33 mouse cellular contexts compared by ENCODE assay signal in genomic region chr11:63059911-63060310, GRCm38 (mm10). TPM values are rescaled to one million over a fixed set of nuclear protein-coding genes. Genes with fewer than 3 reads are reported as not detected.
DNase-seq lines count a peak whose midpoint lies in the region; ATAC-seq and TF ChIP-seq lines count a peak whose summit lies in the region.
"Had no signal": no experiment of that assay in that cellular context is flagged by ENCODE, and none has a peak within 500 bp of the region (broad histone marks: within the 10 kb centered on the region; RNA-seq: fewer than 3 reads in every experiment).

No protein-coding gene starts in this region.

- no peaks in the 10 kb centered on the region for H3K27me3 ChIP-seq in MEL (ENCODE audit: control insufficient read depth in 1 of 2, insufficient read depth in 2 of 2, low read length in 2 of 2)
- H3K27me3 ChIP-seq: CH12.LX; intestine, embryonic 15.5 days had no signal

- H3K27ac ChIP-seq in MEL (ENCODE audit: control insufficient read depth, low read depth, low read length), result no peak overlapping the region
- H3K27ac ChIP-seq: forebrain, embryonic 10.5 days; gastrocnemius, adult 2 months; heart, adult 2 months; hindbrain, embryonic 10.5 days; hindbrain, embryonic 13.5 days; intestine, embryonic 15.5 days had no signal

- H3K36me3 ChIP-seq in MEL (ENCODE audit: control insufficient read depth in 1 of 2, insufficient read depth in 2 of 2, low read length in 2 of 2), result no peaks in the 10 kb centered on the region
- H3K36me3 ChIP-seq: forebrain, embryonic 10.5 days; G1E; hindbrain, embryonic 10.5 days; hindbrain, embryonic 13.5 days; intestine, embryonic 15.5 days had no signal

- peak; percentile 75 for DNase-seq in 416B (ENCODE audit: low read depth)
- peak; percentile 6 for DNase-seq in MEL (ENCODE audit: low read depth, low spot score)
- peak; percentile 10 for DNase-seq in c-Kit-positive CD71-negative TER-119-negative erythroid progenitor cells, embryonic 14.5 days (ENCODE audit: low read depth)
- DNase-seq in layer of hippocampus, postnatal 14 days (ENCODE audit: low spot score in 2 of 2), result no peak
- DNase-seq in retina, postnatal 1 day, result no peak
- DNase-seq in layer of hippocampus, adult 8-10 months (ENCODE audit: low spot score in 2 of 2), result no peak
- DNase-seq: adrenal gland, adult 2 months; adrenal gland, postnatal 14 days; cerebellum, adult 11-12 months; cerebellum, adult 8-10 months; cerebellum, postnatal 10 days; cerebellum, postnatal 36 days; forebrain, postnatal 0 days; gastrocnemius, adult 2 months; gastrocnemius, postnatal 14 days; heart, adult 2 months had no signal

- no peaks in the 10 kb centered on the region for H3K4me1 ChIP-seq in MEL (ENCODE audit: control insufficient read depth in 1 of 2, insufficient read depth in 2 of 2, low read length in 2 of 2)

- no peak for TF ChIP-seq POLR2A in MEL (IDR thresholded peaks at IDR 0.05; ENCODE audit: control insufficient read depth in 1 of 2, insufficient read depth in 1 of 2, low read depth in 1 of 2, low read length in 2 of 2, poor library complexity in 1 of 2)

- no peak for TF ChIP-seq RAD21 in MEL (IDR thresholded peaks at IDR 0.05; ENCODE audit: low read depth, low read length)

- ATAC-seq in hematopoietic stem cell, adult 5-6 weeks (replicated peaks in 1 of 2; ENCODE audit: insufficient read depth in 1 of 2, low FRiP score in 2 of 2, low TSS enrichment in 1 of 2, low read depth in 1 of 2, poor library complexity in 2 of 2, severe bottlenecking in 2 of 2), result peak; percentile 83 to 85
- ATAC-seq in megakaryocyte, adult 5-6 weeks (ENCODE audit: poor library complexity, severe bottlenecking), result no peak
- ATAC-seq: forebrain, embryonic 14.5 days; forebrain, postnatal 0 days; hindbrain, embryonic 16.5 days; intestine, embryonic 15.5 days had no signal

- no peaks in the 10 kb centered on the region for H3K9me3 ChIP-seq in MEL (replicated peaks; ENCODE audit: insufficient read depth, low read length)
- H3K9me3 ChIP-seq: forebrain, embryonic 10.5 days; hindbrain, embryonic 10.5 days; hindbrain, embryonic 13.5 days; intestine, embryonic 15.5 days had no signal

- H3K79me2 ChIP-seq in MEL (ENCODE audit: control insufficient read depth, insufficient read depth, low read length, poor library complexity), result no peaks in the 10 kb centered on the region

- no peak overlapping the region for H3K9ac ChIP-seq in MEL (ENCODE audit: control insufficient read depth, low read depth, low read length, poor library complexity, severe bottlenecking)
- H3K9ac ChIP-seq: forebrain, postnatal 0 days; hindbrain, embryonic 13.5 days; intestine, embryonic 15.5 days had no signal

- no peak for TF ChIP-seq CTCF in MEL (IDR thresholded peaks at IDR 0.05 in 2 of 3, conservative IDR thresholded peaks at IDR 0.05 in 1 of 3; ENCODE audit: control insufficient read depth in 1 of 3, insufficient read depth in 1 of 3, low read depth in 2 of 3, low read length in 3 of 3, poor library complexity in 1 of 3, severe bottlenecking in 1 of 3)

- no peak overlapping the region for H3K4me3 ChIP-seq in MEL (ENCODE audit: control insufficient read depth in 1 of 2, insufficient read depth in 1 of 2, low read depth in 2 of 2, low read length in 2 of 2)
- H3K4me3 ChIP-seq: forebrain, embryonic 10.5 days; gastrocnemius, adult 2 months; heart, adult 2 months; hindbrain, embryonic 10.5 days; hindbrain, embryonic 13.5 days; intestine, embryonic 15.5 days had no signal

- TF ChIP-seq EP300 in MEL (IDR thresholded peaks at IDR 0.05; ENCODE audit: low read depth in 1 of 2, low read length in 2 of 2), result no peak

TF ChIP-seq in MEL, 35 proteins besides CTCF, POLR2A, EP300 and RAD21:
- TF ChIP-seq MYB (IDR thresholded peaks at IDR 0.05; ENCODE audit: low read depth, low read length) (no peak), MYC (IDR thresholded peaks at IDR 0.05; ENCODE audit: low read depth, low read length) (no peak), ZMIZ1 (IDR thresholded peaks at IDR 0.05; ENCODE audit: low read depth, low read length) (no peak), ETS1 (IDR thresholded peaks at IDR 0.05; ENCODE audit: low read depth, low read length) (no peak), ZKSCAN1 (IDR thresholded peaks at IDR 0.05; ENCODE audit: low read depth, low read length) (no peak)
TF ChIP-seq in MEL: peak in this region for 0.

RNA-seq across cellular contexts. Expression of gene Tekt3, which starts 1.5 kb away (rescaled TPM):
- not detected in 2 replicates for total RNA-seq in MEL (2012; rRNA removed)
- not detected for polyA plus RNA-seq in MEL (2012; ENCODE audit: insufficient read depth in 1 of 2, insufficient read length in 2 of 2, low read depth in 1 of 2, low replicate concordance in 2 of 2, missing spikeins in 1 of 2)
- total RNA-seq in hematopoietic stem cell, adult 5-6 weeks (2017), result not detected in 2 replicates
- total RNA-seq in layer of hippocampus, postnatal 14 days (2021), result under 1 TPM in 1 of 2 experiments, not detected in 1; 0.36 TPM
- total RNA-seq in megakaryocyte, adult 5-6 weeks (2015), result not detected in 2 replicates
- total RNA-seq in megakaryocyte, adult 5-6 weeks (2017), result not detected in 2 replicates
- total RNA-seq in layer of hippocampus, adult 8-10 months (2022), result under 1 TPM in 3 of 4 experiments, not detected in 1; 0.18 to 0.36 (median 0.26) TPM
- total RNA-seq: adrenal gland, adult 2 months; adrenal gland, postnatal 14 days; CH12.LX; gastrocnemius, adult 2 months; gastrocnemius, postnatal 14 days; gastrocnemius, postnatal 4 days; heart, adult 2 months; heart, postnatal 25 days had no signal
- polyA plus RNA-seq: adrenal gland, adult 2 months; embryonic facial prominence, embryonic 11.5 days; forebrain, embryonic 10.5 days; forebrain, embryonic 14.5 days; frontal cortex, adult 2 months; G1E; heart, adult 2 months; heart, embryonic 11.5 days; heart, embryonic 14.5 days; heart, postnatal 0 days; hindbrain, embryonic 10.5 days; hindbrain, embryonic 13.5 days; hindbrain, embryonic 16.5 days had no signal

Comparison
In these comparisons a context has a peak if more than half of its experiments do, and no peak if none do; other contexts are left out.
1. DNase-seq: peak in 416B (single experiment), MEL (single experiment) and c-Kit-positive CD71-negative TER-119-negative erythroid progenitor cells, embryonic 14.5 days (single experiment); none in layer of hippocampus, postnatal 14 days (0 of 2), retina, postnatal 1 day (single experiment) and layer of hippocampus, adult 8-10 months (0 of 2).